Mouse (Mus musculus) layer of hippocampus, adult 6 months (tissue): ENCODE measurements around the gene Ankrd35. TPM values are rescaled to one million over a fixed set of nuclear protein-coding genes. Genes with fewer than 3 reads are reported as not detected.

ENCODE experiments used
- long read RNA-seq, 2 experiments: library from polyadenylated mRNA; unstranded; transcript quantifications; one replicate each; pipeline ENCODE4 v2.0.0; 2019 to 2020
- polyA plus RNA-seq: library from polyadenylated mRNA; unstranded; fragments of <200 nt; fragmentation: Nextera tagmentation; gene quantifications from 2 replicates; pipeline ENCODE4 v1.2.3, GENCODE M21; 2021

Ankrd35 gene
- 3.0 and 3.7 TPM in 2 replicates for polyA plus RNA-seq
- long read RNA-seq, experiment 1, partial matches to known transcripts: 9 of 17 reads
- long read RNA-seq, experiment 1, other reads (novel, unspliced or antisense): 8 of 17 reads
- long read RNA-seq, experiment 2, full-length matches to known transcripts: 4 of 41 reads
- long read RNA-seq, experiment 2, partial matches to known transcripts: 7 of 41 reads
- long read RNA-seq, experiment 2, other reads (novel, unspliced or antisense): 30 of 41 reads

DNA sequence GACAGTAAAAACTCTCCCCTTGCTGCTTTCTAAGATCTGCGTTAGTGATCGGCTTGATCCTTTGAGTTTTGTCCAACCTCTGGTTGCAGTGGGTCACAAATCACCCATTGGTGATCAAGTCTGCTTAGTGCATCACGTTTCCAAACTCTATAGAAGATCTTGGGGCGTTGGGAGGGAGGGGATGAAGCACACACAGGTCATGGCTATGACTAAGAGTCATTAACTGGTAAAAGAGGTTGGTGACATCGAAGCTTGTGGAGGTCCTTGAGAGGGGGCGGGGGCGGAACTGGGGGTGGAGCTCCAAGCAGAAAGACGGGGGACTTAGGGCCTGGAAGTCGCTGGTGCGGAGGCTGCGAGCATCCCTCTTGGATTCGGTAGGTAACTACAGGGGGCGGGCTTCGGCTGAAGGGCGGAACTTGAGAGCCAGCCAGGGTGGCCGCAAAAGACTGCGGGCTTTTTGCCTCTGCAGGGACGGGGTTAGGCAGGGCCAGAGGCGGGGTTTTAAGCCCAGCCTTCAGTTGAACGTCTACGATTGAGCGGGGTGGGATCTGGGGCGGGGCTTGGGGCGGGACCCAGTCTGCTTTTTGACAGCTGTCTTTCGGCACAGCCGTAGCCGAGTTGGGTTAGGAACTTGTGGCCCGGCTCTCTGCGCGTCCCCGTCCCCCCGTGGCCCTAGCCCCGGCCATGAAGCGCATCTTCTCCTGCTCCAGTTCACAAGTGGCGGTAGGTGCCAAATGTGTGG lies at the start of gene Ankrd35:
Gene Ankrd35, plus strand, starts transcription at position 405 of the 742 bp plus-strand sequence.

DNA sequence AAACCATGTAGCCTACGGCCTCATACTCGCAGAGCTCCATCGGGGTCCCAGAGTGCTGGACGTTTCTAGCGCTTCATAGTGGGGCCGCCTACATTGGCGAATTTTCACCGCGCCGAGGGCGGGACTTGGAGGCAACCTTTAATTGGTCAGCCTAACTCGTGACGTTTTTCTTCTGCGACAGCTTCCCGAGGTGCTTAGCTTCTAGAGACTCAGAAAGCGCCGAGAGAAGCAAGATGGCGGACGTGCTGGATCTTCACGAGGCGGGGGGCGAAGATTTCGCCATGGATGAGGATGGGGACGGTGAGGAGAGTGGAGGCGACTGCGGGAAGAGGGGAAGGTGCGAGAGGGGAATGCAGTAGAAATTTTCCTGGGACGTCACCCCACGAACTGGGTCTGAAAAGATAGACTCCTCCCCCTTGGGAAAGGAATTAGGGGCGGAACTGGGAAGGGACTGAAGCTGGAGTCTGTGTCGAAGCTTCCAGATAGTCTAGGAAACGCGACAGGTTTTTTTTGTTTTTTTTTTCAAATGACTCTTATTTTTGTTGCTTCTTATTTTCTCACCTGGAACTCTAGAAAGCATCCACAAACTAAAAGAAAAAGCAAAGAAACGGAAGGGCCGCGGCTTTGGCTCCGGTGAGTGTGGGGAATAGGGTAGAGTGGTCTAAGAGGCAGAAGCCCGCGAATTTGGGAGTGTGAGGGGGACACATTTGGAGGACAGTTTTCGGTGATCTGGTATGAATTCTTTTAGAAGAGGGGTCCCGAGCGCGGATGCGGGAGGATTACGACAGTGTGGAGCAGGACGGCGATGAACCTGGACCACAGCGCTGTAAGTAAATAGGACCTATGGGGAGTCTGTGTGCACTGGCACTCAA lies 40.0 kb upstream of the Ankrd35 start, which contains the start of gene Rbm8a:
Gene Rbm8a, plus strand, starts transcription at position 205 of the 872 bp plus-strand sequence.

DNA sequence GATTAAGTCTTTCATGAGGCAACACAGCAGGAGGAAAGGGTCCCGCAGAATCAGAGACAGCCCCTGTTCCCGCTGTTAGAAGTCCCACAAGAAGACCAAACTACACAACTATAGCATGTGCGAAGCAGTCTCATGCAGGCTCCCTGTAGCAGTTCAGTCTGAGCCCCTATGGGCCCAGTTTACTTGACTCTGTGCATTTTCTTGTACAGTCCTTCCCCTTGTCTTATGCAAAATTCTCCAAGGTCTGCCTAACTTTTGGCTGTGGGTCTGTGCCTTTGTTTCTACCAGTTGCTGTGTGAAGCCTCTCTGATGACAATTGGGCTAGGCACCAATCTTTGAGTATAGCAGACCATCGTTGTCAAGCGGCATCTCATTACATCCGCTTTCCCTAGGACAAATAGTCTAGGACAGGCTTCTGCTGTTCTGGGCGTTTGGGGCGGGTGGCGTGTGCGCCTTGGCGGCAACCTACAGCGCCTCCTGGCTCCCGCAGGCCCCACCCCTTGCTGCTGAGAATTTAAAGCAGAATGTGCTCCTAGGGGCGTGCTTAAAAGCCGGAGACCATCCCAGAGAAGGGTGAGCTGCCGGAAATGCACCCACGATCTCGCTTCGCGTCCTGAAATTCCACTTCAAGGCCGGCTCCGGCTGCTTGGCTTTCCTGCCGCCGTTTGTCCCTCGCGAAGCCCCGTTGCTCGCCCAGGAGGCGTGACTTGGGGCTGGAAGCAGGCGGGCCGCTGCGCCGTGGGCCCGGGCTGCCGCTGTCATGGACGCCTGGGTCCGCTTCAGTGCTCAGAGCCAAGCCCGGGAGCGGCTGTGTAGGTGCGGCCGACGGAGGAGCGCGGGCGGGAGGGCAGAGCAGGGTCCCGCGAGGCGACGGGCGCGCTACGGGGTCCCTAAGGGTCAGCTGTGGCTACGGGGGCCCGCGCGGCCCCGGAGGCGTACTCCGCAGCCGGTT lies 34.7 kb upstream of the Ankrd35 start, which contains the start of the genes Pex11b and Gm42957:
Gene Pex11b, plus strand, starts transcription at position 449 of the 952 bp plus-strand sequence.
Gene Gm42957, plus strand, starts transcription at position 547 of the 952 bp plus-strand sequence.

DNA sequence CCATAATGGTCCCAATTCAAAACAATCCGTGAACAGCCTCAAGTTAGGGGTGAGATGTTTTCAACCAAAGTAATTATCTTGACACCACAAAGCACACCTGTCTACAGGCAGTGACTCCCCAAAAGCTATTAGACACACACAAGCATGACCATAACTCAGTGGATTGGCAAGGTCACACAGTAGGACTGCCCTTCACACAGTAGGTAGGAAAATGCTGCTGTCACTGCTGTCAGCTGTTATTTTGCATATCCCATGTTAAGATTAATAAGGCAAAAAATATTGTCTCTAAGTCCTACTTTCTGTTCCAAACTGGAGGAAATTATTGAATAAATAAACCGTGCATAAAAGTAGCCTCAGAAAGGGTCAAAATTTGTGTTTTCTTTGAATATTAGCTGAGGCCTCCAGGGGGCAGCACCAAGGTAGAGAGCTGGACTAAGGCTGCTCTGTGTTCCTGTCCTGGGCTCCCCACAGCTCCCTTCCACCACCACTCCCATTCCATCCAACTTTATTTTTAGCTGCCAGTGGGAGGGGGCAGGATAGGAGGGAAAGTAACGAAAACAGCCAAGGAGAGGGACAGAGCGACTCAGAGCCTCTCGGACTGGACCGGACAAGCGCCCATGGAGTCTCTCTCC lies 24.8 kb upstream of the Ankrd35 start, which contains the start of gene Itga10:
Gene Itga10, plus strand, starts transcription at position 567 of the 632 bp plus-strand sequence.

DNA sequence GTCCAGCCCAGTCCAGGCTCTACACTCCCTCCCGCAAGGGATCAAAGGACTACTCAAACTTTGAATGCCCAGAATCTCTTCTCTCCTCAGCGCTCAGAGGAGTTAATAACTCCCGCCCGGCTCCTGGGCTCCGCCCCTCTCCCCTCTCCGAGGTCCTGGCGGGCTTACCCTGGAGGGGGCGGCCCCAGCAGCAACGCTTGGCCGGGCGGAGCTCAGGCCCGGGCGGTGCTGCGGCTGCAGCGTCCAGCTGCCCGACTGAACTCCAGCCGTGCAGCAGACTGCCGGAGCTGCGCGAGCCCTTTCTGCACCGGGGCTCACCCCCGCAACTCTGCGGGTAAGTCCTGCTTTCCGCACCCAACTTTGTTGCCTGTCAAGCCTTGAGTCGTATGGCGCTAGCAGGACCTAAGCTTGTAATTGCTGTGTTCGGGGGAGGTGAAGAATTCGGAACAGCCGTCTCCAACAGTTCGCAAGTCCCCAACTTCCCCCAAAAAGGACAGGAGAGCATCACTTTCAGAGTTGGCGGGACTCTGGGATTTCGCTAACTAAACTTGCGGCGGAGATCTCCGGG lies 26.4 kb downstream of the Ankrd35 start, which contains the start of gene Pias3:
Gene Pias3, plus strand, starts transcription at position 187 of the 568 bp plus-strand sequence.

DNA sequence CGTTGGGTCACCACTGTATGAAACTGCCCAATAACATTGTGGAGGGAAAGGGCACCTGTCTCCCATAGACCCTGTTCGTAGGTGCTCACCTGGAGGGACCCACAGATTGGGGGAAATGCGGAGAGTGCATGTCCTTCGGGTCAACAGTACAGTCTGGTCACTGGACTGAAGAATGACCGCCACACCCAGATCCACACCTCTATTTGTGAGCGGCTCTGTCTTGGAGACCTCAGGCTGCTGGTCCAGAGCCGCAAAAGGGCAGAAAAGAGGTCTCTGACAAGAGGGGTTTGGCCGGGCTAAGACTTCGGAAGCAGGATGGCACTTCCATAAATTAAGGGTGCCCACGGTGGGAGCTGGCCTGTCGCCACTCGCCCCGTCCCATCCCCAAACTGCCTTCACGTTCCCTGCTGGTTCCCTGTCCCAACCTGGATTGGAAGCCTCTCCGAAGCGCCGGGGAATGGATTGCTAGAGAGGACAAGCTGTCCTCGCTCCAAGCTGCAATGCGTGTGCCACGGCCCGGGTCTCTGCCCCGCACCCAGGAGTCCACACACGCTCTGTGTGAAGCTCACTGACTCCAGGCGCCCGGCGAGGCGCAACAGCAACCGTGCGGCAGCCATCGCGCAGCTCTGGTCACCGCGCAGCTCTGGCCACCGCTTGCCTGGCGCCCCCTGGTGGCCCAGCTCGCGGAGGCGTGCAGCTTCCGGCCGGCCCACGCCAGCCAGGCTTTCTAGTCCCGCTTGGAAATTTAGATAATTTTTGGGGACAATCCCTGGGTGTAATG lies 38.2 kb downstream of the Ankrd35 start, which contains the start of gene Nudt17:
Gene Nudt17, minus strand, starts transcription at position 660 of the 781 bp plus-strand sequence.

DNA sequence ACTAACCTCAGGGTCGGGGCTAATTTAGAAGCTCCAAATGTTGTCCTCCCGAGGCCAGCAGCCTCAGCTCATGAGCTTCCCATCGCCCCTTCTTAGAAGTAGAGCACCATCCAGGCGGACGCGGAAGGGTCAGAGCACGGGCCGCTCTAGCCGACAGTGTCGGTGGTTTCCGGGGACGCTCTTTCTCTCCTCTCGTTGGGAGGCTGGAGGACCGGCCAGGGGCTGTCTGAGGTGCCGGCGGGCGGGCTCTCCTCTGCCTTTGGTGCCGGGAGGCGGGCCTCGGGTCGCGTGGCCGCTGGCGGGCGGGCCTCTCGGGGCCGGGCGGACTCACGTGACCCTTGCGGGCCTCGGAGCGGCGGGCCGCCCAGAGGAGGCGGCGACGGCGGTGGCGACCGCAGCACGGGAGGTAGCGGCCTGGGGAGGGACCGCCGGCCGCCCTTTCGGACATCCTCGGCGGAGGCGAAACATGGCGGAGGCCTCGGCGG lies 57.5 kb downstream of the Ankrd35 start, which contains the start of the genes Polr3c and Rnf115:
Gene Polr3c, minus strand, starts transcription at position 286 of the 485 bp plus-strand sequence.
Gene Rnf115, plus strand, starts transcription at position 322 of the 485 bp plus-strand sequence.

Other genes starting within 250 kb of the Ankrd35 start
- 0.14 TPM in 1 of 2 replicates, not detected in the other for gene BC107364, start 217.8 kb upstream of the Ankrd35 start, polyA plus RNA-seq
- 0.19 and 0.55 TPM in 2 replicates for gene Hfe2, start 145.0 kb upstream of the Ankrd35 start, polyA plus RNA-seq
- gene Txnip, start 112.2 kb upstream of the Ankrd35 start, polyA plus RNA-seq: 5.2 and 6.2 TPM in 2 replicates
- gene Gm16253, start 93.1 kb upstream of the Ankrd35 start, polyA plus RNA-seq: 0.30 and 0.41 TPM in 2 replicates
- gene Polr3gl, start 76.0 kb upstream of the Ankrd35 start, polyA plus RNA-seq: 17.9 and 18.7 TPM in 2 replicates
- gene Ankrd34a, start 73.5 kb upstream of the Ankrd35 start, polyA plus RNA-seq: 30.7 and 38.3 TPM in 2 replicates
- 1.2 and 1.4 TPM in 2 replicates for gene Lix1l, start 69.0 kb upstream of the Ankrd35 start, polyA plus RNA-seq
- 22.5 and 30.1 TPM in 2 replicates for gene Rbm8a, start 40.2 kb upstream of the Ankrd35 start, polyA plus RNA-seq
- 106 and 113 TPM in 2 replicates for gene Pex11b, start 34.8 kb upstream of the Ankrd35 start, polyA plus RNA-seq
- gene Gm42957, start 34.7 kb upstream of the Ankrd35 start, polyA plus RNA-seq: not detected in 2 replicates
- gene Itga10, start 24.5 kb upstream of the Ankrd35 start, polyA plus RNA-seq: 0.06 and 0.10 TPM in 2 replicates
- gene Pias3, start 26.3 kb downstream of the Ankrd35 start, polyA plus RNA-seq: 11.7 and 11.8 TPM in 2 replicates
- 11.9 and 12.1 TPM in 2 replicates for gene Nudt17, start 38.4 kb downstream of the Ankrd35 start, polyA plus RNA-seq
- 18.7 and 19.0 TPM in 2 replicates for gene Polr3c, start 57.5 kb downstream of the Ankrd35 start, polyA plus RNA-seq
- 32.6 and 38.0 TPM in 2 replicates for gene Rnf115, start 57.5 kb downstream of the Ankrd35 start, polyA plus RNA-seq
- not detected in 2 replicates for gene Pdzk1, start 159.2 kb downstream of the Ankrd35 start, polyA plus RNA-seq
- gene Cd160, start 159.2 kb downstream of the Ankrd35 start, polyA plus RNA-seq: 0.09 and 0.10 TPM in 2 replicates
- 0.04 and 0.11 TPM in 2 replicates for gene Gja5, start 234.6 kb downstream of the Ankrd35 start, polyA plus RNA-seq
- gene Gpr89, start 235.2 kb downstream of the Ankrd35 start, polyA plus RNA-seq: 14.6 and 17.5 TPM in 2 replicates